Mouse (Mus musculus): ENCODE data around the gene Tbc1d32. TPM values are rescaled to one million over a fixed set of nuclear protein-coding genes. Genes with fewer than 3 reads are reported as not detected.

Tbc1d32 gene
- 3.2 TPM for polyA plus RNA-seq (2017; shearing (Covaris generic))

GRCm38 (mm10) chr10:56228568-56229209, at the start of gene Tbc1d32:
Gene Tbc1d32, minus strand, starts transcription at chr10:56228689.

GRCm38 (mm10) chr10:56106333-56106995, 122.0 kb downstream of the Tbc1d32 start, which contains the start of gene Msl3l2:
Gene Msl3l2, plus strand, starts transcription at chr10:56106917.

Other genes with a start within 250 kb of the Tbc1d32 start
- gene Msl3l2, start 121.8 kb downstream of the Tbc1d32 start, polyA plus RNA-seq (2017; shearing (Covaris generic)) = 4.0 TPM
- gene Gja1, start 148.6 kb upstream of the Tbc1d32 start, polyA plus RNA-seq (2017; shearing (Covaris generic)) = 0.81 TPM

Data from activated CD4-positive, CD25-positive, alpha-beta regulatory T cell, adult 9 weeks (primary cell).